Mouse (Mus musculus) skeletal muscle tissue, adult 2 months (tissue): ENCODE data around the gene Gpatch2.

Experiments
- DNase-seq: peaks from one replicate; pipeline ENCODE4 v3.0.0-alpha.2; 2012; ENCODE audit warnings: low read depth, low spot score

The Gpatch2 gene

DNA sequence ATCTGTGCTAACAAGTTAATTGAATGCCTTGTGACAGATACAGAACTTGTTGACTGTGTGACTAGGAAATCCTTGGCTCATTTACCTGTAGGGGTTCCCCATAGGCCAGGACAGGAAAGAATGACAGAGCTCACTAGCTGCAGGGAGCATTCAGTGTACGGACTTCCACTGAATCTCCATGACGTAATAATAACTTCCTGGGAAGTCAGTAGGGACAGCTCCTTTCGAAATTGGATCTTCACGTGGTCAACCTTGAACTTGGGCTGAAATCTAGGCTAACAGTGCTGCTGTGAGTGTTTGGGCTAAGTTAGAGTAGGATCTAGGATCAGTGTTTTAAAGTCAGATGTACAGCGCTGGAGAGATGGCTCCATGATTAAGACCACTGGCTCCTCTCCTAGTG, 29.4 kb downstream of the Gpatch2 start:
- no peak for DNase-seq

DNA sequence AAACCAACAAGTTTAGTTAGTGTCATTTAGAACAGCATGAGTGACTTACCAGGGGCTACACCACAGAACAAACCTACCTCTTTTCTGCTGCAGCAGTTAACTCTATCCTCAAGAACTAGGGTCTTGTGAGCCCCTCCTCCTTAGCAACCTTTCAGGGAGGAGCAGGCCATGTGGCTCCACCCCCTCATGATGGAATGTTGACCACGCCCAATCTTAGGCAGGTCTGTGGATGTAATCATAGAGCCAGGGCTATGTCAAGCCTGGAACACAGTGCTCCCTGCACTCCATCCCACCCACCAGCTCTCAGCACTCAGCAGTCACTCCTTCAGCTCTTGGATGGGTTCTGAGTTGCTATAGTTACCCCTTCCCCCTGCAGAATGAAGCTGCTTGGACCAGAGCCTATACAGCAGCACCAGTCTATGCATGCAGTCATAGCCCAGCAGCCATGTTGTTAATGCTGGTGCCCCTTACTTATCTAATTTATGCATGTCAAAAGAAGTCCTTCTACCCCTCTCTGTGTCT, 35.5 kb downstream of the Gpatch2 start:
- DNase-seq, result no peak

DNA sequence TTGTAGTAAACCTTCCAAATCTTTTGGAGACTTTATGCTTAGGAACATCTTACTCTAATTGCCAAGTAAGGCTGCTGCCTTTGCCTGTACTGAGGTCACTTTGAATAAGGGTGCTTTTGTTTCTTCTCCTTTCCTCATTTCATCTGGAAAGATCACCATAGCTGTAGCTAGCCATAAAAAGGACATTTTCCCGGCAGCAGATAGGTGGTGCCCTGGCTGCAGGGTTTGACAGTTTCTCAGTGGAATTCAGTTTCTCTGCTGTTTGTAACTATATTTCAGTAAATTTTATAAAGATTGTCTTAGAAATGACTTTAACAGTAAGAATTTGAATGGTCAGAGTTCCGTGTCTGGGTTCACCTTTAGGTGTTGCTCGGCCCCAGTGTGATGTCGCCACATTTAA, 43.4 kb downstream of the Gpatch2 start:
- no peak for DNase-seq

DNA sequence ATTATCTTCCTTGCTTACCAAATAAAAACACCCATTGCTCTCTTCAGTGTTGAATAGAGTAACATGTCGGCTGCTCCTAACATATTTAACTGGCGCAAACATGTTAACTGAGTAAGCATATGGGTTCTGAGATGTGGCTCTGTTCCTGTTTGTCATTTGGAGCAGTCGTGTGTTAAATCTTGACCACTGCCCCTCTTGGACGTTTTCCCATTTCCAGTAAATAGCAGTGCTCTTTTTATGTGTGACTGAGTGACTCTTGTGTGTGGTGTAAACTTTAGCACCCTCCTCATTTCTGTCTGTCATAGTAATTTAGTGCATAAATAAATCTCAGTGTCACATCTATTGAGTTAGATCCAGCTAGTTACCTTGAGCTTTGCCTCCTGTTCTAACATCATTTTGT, 52.3 kb downstream of the Gpatch2 start:
- DNase-seq, result no peak

DNA sequence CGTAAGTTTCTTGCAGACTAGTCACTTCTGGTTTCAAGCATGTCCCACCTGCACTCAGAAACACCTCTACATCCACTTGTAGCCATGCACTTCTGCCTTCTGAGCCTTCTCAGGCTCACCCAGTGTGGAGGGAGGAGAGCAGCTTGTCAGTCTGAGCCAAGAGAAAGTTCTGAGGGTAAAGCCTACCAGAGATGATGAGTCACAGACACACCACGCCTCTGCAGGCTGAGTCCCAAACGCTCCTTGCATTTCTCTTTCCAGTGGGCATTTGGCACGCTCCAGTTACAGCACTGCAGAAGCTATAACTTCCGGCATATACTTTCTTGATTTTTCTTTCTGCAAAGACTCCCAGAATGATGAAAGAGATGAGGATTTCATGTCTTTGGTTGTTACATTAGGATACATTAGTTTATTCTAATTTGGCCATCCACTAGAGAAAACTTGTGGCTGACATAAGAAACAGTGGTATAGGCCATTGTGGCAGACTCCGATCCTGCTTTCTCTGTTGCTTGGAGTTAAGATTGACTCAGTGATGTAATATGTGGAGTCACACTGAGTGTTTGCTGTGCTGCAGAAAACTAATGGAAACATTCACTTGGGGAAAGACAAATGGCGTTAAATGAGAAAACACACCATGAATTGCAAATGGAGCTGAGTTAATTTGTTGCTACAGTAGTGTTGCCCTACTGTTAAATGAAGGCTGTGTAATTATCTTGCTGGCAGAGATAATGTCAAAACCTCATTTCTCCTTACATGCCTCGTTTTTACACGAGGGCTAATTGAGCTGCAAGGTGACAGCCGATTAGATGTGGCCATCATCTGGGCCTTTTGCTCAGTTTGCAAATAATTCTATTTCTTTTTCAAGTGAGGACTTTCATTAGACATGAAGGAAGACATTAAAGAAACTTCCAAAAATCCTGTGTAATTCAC, 55.3 kb downstream of the Gpatch2 start:
- DNase-seq, result no peak

DNA sequence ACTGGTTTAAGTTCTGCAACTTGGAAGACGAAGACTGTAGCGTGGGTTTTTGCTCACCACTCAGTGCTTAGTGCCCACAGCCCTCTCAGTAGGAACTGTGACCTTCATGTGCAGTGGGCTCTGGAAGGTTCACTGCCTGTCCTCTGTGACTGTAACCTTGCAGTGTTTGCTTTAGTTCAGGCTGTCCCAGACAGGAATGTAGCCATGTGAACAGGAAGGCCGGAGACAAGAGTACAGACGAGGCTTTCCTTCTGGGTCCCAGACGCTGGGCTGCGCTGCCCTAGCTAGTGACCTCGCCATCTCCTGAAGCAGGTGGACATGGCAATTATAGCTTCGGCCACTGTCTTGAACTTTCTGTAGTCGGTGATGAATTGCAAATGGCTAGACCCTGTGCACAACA, 62.0 kb downstream of the Gpatch2 start:
- DNase-seq, result no peak

DNA sequence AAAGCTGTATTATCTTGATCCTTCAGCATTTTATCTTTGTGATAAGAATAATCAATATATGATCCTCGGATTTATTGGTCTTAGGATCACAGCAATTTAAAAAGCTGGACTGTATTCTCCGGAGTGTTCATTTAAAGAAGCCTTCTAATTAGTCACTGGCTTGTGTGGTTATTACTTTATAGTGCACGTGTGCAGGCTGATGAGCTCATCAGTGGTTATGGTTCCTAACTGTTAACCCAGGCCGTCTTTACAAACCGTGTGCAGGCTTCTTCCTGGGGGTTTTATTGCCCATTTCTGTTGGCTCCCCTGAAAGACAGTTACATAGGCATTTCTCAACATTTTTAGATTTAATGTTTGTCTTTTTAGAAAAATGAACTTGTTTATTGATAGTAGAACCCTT, 63.2 kb downstream of the Gpatch2 start:
- no peak for DNase-seq

DNA sequence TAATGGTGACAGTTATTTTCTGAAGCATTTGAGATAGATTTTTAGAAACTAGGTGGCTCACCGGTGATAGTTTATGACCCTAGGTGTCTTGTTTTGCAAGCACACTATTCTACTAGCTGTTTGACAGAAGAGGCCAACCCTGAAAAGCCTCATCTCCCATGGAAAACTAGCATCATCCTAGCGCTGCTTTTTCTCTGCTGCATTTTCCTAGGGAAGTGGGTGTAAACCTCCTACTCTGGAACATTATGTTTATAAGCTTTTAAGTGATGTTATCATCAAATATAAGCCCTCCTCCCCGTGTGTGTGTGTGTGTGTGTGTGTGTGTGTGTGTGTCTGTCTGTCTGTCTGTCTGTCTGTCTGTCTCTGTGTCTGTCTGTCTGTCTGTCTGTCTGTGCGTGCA, 64.5 kb downstream of the Gpatch2 start:
- DNase-seq, result no peak

DNA sequence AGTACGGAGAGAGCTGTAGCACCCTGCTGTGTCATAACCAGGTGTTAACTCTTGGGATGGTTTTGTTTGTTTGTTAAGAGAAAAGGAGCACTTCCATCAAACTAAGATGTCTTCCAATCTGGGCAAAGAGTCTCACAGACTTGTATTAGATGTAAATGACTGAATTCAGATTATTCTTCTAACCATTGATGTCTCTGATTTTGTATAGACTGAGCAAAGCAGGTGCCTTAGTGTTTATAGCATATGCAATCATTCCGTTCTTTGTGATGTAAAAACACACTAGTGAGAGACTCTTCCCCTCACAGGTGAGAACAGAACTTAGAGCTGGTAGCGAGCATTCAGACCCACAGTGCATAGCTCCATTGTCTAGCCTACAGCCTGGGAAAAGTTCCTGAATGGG, 67.0 kb downstream of the Gpatch2 start:
- DNase-seq, result no peak

DNA sequence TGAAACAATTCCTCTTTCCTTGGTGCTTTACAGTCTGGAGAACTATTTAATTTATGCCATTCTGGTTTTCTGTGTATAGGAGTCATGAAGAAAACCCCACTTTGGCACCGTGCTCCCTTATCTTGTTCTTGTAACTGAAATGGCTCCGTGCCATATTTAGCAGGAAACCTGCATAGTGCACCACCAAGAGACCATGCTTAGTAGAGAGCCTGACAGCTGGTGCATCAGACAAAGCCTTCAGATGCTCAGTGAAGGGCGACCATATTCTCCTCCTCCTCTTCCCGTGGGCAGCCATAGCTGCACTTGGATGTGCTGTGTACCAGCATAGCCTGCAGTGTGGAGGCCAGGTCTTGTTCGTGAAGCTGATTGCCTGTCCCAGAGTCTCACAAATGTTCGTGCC, 67.5 kb downstream of the Gpatch2 start:
- DNase-seq, result no peak

DNA sequence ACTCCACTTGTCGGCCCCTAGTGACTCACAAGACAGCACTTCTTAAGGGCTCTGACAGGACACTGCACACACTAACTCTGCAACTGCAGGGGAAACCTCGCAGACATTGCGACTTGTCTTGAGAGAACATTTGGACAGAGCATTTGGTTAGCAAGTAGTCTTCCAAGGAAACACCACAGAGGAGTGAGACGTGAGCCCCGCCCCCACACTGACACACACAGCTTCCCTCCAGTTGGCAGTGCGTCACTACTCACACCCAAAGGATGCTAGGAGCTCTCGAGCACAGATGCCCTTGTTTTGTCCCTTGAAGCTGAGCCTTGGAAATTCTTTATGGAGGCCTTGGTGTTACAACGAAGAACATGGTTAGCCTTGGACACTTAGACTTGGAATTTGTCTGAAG, 70.4 kb downstream of the Gpatch2 start:
- no peak for DNase-seq

DNA sequence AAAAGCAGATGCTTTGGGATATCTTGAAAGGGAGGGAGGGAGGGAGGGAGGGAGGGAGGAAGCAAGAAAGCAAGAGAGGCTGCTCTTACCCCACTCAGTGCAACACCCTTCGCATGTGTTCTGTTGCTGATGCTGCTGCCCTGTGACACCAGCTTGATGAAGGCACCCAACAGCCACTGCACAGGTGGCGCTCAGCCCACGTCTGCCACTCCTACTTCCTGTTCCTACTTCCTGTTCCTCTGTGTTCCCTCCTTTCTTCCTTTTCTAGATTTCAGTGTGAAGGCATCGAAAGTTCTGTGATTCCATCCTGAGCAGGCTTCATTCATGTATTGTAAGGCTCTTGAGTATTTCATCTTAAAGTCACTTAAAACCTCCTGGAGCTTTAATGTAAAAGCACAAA, 71.1 kb downstream of the Gpatch2 start:
- DNase-seq, result no peak

DNA sequence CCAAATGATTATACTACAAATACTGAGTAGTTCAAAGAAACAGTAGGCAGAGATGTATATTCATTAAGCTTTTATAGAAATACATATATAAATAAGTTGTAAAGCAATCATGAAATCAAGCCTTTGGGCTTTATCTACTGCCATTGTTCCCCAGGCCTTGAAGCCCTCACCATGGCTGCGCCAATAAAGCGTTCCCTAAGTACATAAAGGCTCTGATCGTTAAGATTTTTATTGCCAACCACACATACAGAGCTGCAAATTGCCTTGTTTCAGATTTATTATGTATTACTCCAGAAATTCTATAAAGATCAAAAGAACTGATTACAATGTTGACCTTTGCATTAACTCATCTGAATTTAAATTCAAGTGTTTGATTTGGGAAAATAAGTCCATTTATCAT, 71.6 kb downstream of the Gpatch2 start:
- no peak for DNase-seq

DNA sequence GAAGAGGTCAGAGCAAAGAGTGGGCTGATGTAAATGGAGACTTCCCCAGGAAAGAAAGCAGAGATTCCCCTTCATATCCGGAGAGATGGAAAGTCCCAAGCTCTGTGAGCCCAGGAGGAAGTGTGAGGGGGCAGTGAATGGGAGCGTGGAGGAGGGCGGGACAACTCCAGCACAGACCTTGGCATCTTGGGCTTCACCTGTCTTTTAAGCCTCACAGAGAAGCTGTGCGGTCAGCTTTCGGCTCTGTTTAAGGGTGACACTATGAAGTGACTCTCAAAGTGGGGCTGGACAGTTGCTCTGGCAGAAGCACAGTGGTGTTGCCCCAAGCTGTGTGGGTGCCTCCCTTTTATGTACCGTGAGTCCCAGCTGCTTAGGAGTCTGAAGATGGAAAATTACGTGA, 74.9 kb downstream of the Gpatch2 start:
- no peak for DNase-seq

DNA sequence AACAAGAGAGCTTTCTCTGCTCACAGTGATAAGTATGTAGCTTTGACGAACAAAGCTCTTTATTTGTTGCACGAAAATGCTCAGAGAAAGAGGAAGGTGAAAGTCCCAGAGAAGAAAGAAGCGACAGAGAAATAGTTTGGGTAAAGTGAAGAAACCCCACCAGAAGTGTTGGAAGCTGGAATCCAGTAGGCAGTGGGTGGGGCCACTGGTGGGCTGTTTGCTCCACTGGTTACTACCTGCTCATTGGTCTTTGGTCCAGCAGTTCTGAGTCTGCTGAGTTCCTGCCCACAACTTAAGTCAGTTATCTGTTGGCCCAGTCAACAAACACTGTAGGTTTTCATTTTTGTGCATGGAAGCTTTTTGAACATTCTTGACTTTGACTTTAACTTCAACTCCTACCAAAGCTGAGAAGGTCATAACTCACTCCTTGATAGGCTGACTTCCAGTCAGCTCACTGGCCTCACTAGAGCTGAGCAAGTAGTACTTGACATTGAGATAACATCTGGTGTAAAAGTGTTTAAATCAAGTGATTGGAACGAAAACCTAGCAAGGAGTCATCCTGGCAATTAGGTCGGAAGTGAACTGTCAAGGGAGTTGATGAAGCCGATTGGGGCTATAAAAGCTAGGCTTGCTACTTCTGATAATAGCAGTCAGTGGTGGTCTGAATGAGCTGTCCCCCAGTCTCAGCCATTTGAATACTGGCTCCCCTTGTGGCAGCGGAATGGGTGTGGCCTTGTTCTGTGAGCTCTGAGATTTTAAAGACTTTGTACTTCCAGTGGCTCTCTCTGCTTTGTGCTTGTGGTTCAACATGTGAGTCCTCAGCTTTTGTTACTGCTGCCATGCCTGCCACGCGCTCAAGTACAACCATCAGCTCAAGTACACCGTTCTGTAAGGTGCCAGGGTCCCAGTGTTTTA, 76.4 kb downstream of the Gpatch2 start:
- DNase-seq, result no peak

DNA sequence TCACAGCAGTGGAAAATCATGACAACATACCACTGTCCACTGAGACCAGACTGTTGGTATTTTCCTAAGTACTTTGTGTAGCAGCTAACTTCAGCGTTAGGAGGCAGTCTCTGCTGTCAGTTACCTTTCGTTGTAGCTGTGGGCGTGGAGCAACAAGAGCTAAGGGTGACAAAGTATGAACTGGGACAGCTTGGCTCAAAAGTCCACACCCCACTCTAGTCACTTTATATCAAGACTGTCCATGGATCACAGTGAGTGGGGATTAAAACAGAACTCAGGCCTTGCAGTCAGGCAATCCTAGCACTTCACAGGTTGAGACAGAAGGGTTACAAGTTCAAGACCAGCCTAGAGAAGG, 77.1 kb downstream of the Gpatch2 start:
- no peak for DNase-seq

DNA sequence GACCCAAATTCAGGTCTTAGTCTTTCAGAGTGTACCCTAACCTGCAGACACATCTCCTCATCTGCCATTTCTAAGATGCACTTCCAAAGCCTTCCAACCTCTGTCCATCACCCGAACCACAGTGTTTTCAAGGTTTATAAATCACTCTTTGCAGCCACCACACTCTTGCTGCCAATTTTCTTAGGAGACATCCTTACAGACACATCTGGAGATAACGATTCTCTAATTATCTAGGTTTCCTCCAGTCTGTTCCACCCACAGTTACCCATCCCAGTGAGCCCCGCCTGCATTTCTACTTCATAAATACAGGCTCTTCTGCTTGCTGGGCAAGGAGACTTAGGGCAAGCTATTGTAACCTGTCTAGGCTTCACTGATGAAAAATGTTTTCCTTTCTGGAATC, 77.9 kb downstream of the Gpatch2 start:
- no peak for DNase-seq

DNA sequence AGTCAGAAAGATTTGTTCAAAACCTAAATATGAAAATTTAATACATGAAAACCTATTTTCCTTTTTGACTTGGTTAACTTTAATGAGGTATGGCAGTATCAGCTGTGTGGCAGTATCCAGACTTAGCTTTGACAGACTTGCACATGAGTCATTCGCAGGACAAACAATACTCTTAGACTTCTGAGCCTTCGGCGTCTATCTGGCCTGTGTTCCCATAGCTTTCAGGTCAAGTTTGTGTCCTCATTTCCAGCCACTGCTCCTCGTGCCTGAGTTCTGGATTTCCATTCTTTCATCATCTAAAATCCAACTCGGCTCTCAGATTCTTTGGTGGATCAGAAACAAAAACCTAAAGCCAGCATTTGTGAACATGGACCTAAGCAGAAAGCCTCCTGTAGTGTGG, 79.2 kb downstream of the Gpatch2 start:
- no peak for DNase-seq

DNA sequence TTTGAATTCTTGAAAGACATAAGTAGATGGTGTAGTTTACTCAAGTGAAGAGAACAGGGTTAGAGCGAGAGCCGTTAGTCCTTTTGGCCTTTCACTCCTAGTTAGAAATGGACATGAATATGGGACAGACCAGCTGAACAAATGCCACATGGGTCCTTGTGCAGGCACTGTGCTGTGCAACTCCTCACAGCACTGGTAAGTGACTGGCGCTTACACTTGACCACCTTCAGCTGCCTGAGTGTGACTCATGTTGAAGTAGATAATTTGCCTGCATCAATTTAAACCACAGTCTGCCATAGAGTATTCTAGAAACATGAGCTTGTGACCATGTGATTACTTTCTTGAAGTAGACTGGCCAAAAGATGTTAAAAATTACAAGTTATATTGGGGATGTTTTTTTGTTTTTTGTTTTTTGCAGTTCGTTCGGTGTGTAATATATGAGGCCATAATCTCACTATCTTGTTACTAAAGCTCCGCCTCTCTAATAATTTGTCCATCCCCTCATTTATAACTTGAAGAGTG, 79.8 kb downstream of the Gpatch2 start:
- no peak for DNase-seq

DNA sequence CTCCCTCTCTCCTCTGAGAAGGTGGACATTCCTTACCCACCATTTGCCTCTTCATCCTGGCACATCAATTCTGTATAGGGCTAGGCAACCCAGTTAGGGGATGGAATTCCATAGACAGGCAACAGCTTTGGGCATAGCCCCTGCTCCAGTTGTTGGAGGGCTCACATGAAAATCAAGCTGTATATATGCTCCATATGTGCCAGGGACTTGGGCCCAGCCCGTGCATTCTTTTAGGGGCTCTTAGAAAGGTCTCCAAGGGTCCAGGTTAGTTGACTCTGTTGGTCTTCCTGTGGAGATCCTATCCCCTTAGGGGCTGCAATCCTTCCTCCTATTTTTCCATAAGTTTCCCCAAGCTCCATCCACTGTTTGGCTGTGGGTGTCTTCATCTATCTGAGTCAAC, 80.4 kb downstream of the Gpatch2 start:
- no peak for DNase-seq

DNA sequence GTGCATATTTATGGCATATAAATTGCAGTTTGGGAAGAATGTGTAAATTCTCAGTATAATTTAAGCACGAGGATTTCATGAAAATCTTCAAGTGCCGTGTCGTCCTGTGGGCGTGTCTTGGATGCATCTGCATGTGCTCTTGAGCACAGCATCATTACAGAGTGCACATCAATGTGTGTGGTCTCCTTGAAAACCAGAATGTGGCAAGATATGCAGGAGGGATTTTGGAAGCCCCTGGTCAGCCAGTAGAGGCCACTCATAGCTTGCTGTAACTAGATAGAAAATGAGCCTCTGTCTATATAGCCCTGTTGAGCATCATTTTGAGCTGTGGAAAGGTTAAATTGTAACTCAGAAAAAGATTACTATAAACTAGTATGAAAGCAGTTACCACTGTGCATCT, 83.9 kb downstream of the Gpatch2 start:
- DNase-seq, result no peak

DNA sequence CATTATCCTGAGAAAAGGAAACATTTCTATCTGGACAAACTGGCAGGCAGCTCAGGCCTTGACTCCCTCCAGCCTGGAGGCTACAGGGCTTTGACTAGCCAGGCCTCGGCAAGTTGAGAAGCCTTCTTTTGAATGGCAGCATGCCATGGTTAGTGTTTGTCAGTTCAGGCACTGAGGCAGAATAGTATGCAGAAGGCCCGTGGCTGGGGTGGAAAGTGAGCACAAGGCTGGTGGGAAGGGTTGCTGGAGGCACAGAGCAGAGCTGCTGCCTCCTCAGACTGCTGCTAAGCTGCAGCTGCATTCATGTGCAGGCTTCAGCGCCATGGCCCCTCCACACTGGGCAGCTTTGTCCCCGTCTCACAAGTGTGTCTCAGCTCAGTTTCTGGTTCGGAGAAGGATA, 85.3 kb downstream of the Gpatch2 start:
- DNase-seq, result no peak
